Mouse (Mus musculus): Measurements from ENCODE around the gene Hrc.

The Hrc gene

DNA sequence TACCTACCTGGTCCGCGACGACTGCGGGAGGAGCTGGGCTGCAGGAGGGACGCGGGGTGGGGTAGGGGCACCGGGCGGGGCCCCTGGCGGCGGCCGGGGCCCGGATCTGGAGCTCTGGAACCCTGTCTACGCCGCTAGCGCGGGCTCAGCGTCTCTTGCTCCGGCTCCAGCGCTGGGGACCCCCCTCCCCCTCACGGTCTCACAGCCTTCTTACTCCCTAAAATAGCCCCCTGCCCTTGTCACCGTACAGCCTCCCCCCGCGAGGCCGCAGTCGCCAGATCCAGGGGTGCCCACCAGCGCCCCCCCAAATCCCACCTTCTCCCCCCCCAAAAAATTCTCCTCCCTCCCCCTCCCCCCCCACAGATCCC, 31.5 kb downstream of the Hrc start, which contains the start of gene Ppfia3:
TSS of gene Ppfia3 (minus strand) at position 368 of the 368 bp plus-strand sequence.
- DNase-seq (ENCODE audit: low spot score in 2 of 2) = no peak

DNA sequence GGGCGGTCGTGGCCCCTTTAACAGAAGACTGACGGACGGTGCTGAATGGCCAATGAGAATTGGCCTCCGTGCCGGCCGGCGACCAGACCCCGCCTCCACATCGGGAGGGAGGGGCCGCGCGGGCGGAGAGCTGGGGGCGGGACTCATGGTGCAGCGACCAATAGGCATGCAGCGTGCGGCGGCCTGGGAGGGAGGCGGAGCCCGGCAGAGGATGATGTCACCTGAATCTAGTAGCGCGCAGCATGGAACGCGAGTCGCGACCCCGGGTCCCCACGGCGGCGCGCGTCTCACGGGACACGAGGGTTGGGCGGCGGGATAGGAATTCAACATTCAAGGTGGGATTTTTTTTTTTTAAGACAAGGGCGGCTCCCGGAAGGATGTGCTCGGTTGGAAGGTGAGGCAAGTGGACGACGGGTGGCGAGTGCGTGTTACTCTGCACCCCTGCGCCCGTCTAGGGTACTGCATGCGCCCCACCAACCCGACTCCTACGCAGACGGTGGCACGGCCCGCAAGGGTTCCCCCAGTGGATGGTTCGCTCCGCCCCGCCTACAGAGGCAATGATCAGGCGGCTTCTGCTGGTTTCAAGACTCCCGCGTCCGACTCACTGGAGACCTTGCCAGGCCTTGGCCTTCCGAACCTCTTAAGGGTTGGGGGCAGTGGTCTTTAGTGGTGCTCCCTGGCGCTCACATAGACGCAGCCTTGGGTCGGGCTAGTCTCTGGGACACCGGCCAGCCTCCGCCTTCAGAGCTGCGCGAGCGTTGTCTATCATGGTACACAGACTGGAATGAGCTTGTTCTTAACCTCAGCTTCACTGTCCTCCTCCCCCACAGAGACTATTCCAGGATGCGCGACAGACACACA, 32.2 kb downstream of the Hrc start:
- DNase-seq (ENCODE audit: low spot score in 2 of 2) = peak; percentile 97 to 99

DNA sequence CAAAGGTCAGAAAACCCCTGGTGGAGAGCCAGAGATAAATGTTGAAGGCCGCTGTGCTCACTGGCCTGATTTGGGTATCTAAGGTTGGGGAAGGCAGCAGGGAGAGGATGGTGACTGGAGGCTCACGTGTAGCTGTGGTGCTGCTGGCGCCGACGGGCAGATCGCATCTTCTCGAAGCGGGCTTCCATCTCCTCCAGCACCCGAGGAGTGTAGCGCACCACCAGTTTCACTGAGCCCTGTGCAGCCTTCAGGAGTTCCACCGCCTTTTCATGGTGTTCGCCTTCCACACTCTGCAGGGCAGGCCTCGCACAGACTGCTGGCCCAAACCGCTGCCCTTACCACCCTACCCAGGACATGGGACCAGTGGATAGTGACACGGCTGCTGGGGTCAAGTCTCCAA, 33.1 kb downstream of the Hrc start:
- no peak for DNase-seq (ENCODE audit: low spot score in 2 of 2)

DNA sequence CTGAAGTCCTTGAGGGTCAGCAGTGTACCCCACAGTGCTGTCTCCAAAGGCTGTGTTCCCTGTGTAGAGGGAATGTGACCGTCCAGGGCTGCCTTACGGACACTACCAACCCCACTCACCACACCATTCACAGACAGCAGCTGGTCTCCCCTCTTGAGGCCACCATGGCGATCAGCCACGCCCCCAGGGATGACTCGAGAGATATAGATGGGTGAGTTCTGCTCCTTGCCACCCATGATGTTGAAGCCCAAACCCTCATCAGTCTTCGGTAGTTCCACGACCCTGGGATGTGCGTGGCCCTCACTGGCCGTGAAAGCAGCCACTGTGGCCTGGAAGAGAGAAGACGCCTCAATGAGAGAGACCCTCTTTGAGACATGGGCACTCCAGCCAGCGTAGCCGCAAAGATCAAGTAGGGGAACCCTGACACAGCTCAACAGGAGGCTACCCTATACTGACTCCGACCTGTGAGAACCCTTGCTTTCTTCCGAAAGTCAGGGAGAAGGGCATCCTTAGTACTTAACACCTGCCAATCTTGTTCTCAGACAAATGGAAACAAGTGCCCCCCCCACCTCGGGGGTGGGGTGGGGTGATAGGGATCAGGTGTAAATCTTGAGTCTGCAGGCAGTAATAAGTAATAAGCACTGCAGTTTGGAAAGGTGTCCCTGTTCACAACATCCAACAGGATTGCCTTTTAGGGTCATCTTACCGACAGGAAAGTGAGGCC, 34.1 kb downstream of the Hrc start:
- no peak for DNase-seq (ENCODE audit: low spot score in 2 of 2)

DNA sequence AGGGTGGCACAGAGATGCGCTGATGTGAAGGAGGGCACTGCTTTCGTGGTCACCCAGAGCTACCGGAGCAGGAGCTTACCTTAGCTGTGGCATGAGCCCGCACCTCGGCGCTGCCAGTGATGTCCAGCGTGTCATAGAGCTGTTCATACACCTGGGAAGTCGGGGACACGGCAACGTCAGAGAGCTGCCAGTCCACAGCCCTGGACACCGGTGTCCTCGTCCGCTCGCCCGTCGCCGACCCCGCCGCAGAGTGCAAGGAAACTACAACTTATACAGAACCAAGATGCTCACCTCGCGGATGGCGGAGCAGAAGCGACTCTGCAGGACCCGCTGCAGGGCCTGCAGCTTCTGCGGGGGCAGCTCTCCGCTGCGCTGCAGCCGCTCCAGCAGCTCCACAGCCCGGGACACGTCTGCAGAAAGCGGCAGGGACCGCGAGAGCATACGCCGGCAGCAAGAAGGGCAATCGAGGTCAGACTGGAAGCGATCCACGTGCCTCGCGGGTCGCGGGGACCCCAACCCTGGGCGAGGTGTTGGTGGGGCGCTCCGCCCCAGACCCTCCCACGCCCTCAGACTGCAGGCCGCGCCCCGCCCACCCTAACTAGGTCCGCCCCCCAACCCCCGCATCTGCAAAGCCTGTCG, 34.9 kb downstream of the Hrc start:
- no peak for DNase-seq (ENCODE audit: low spot score in 2 of 2)

DNA sequence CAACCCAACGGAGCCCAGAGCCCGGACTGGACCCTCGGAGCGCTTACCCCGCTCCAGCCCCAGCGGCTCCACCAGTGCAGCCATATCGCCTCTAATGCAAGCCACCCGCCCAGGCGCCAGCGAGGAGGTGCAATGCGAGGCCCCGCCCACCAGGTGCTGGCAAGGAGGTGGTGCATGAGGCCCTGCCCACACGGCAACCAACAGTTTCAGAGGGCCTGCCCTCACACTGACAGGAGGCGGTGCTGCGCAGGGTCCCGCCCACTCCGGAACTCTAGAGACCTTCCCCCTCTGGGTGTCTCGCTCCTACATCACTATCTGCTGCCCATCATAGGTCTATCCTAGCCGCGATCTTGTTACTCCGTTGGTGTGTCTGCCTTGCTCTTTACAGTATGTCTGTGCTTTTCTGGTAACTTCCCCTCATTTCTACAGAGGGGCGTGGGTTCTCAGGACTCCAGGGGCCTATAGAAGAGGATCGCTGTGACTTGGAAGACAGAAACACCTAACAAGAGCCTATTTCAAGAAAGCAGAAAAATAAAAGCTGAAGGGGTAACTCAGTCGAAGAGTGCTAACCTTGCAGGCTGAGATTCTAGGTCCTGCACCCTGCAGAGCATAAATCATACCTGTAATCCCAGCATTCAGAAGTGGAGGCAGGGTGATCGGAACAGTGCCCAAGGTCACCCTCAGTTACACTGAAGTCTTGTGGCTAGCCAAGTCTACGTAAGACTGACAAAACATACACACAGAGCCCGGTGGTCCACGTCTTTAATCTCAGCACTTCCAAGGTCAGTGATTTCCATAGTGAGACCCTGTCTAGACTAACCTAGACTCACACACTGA, 35.6 kb downstream of the Hrc start, which contains the start of gene Lin7b:
TSS of gene Lin7b (minus strand) at position 109 of the 837 bp plus-strand sequence.
- DNase-seq (ENCODE audit: low spot score in 2 of 2) = peak; percentile 92 to 94

DNA sequence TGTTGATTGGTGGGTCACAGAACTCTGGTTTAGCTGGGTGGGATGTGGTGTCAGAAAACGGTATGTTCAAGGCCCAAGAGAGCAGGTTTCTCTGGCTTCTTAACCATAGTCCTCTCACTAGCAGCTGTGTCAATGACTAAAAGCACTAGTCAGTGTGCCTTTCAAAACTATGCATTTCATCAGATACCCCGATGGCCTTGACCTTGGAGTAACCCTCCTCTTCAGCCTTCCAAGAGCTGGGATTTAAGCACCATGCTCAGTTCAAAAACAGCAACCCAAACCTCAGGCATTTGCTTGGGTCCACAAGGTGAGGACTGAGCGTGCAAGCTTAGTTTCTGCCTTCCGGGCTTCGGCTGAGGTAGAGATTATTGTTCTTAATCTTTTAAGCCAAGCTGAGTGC, 37.3 kb downstream of the Hrc start:
- no peak for DNase-seq (ENCODE audit: low spot score in 2 of 2)

DNA sequence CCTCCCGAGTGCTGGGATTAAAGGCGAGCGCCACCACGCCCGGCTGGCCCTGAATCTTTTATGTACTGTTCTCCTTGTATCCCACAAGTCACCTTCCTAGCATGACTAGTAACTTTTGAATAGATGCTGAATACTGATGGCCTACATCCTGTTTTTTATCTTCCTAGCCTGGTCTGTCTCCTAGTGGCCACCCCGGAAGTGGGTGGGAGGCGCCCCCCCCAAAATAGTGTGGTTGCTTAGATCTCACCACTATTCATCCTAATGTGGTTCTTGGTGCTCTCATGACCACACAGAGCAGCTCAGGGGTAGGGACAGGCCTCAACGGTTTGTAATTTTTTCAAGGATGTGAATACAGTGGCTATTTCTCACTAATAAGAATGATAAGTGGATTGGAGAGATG, 39.5 kb downstream of the Hrc start:
- no peak for DNase-seq (ENCODE audit: low spot score in 2 of 2)

DNA sequence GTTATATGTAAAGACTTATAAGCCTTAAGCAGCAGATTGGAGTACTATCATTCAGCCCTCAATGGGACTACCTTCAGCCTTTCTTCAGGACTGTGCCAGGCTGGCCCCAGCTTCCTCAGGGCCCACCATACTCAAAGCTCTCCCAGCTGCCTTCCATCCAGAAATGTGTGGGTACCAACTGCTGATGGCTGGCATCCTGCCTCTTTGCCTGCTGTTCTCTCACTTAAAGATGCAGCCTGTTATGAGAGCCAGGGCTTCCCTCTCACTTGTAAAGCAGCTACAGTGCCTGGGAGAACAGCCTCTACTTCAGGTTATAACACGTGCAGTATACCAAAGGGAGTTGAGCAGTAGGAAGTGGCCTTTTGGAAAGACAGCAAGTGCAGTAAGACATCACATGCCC, 41.0 kb downstream of the Hrc start:
- DNase-seq (ENCODE audit: low spot score in 2 of 2) = no peak

DNA sequence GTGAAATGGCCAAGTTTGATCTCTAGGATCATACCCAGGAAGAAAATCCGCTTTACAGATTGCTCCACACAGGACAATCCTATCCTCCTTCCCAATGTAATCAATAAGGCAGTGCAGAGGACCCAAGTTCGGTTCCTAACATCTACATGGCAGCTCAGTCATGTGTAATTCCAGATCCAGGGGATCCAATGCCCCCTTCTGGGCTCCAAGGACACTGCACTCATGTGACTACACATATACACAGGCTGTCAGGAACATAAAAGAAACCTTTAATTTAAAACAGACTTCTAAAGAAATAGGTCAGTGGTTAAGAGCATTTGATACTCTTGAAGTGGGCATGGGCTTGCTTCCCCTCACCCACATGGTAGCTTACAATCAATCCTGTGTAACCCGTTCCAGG, 51.0 kb downstream of the Hrc start:
- DNase-seq (ENCODE audit: low spot score in 2 of 2) = no peak

Measured in spleen, postnatal 4 days (tissue).